22 mouse cellular contexts compared by ENCODE assay signal in genomic region chr1:154292729-154293128, GRCm38 (mm10).
A peak's percentile ranks its signal among the peaks of the same experiment; 100 is the strongest.
DNase-seq lines count a peak whose midpoint lies in the region; ATAC-seq lines count a peak whose summit lies in the region.
"Had no signal": no experiment of that assay in that cellular context is flagged by ENCODE, and none has a peak within 500 bp of the region (broad histone marks: within the 10 kb centered on the region; RNA-seq: fewer than 3 reads in every experiment).

No protein-coding gene starts in this region.

- 0 out of 2 replicates have a peak, but pooled peaks have one; percentile 9 for ATAC-seq in midbrain, embryonic 12.5 days (ENCODE audit: low FRiP score, low read depth)
- ATAC-seq: forebrain, embryonic 15.5 days; hindbrain, postnatal 0 days; intestine, postnatal 0 days; liver, embryonic 12.5 days; Patski had no signal

- H3K4me3 ChIP-seq in midbrain, embryonic 12.5 days: no peak overlapping the region
- no peak overlapping the region for H3K4me3 ChIP-seq in midbrain, embryonic 10.5 days
- H3K4me3 ChIP-seq in embryonic facial prominence, embryonic 10.5 days: no peak overlapping the region
- H3K4me3 ChIP-seq: embryonic facial prominence, embryonic 13.5 days; forebrain, embryonic 15.5 days; heart, embryonic 10.5 days; hindbrain, embryonic 10.5 days; limb, embryonic 12.5 days; liver, embryonic 12.5 days; megakaryocyte, embryonic 14.5 days had no signal

- H3K36me3 ChIP-seq in midbrain, embryonic 12.5 days: no peaks in the 10 kb centered on the region
- H3K36me3 ChIP-seq in midbrain, embryonic 10.5 days: no peaks in the 10 kb centered on the region
- H3K36me3 ChIP-seq in embryonic facial prominence, embryonic 10.5 days (replicated peaks): no peaks in the 10 kb centered on the region
- H3K36me3 ChIP-seq: embryonic facial prominence, embryonic 13.5 days; forebrain, embryonic 15.5 days; heart, embryonic 10.5 days; hindbrain, embryonic 10.5 days; limb, embryonic 12.5 days; liver, embryonic 12.5 days had no signal

- no peak overlapping the region for H3K4me2 ChIP-seq in midbrain, embryonic 12.5 days (replicated peaks)
- H3K4me2 ChIP-seq: embryonic facial prominence, embryonic 13.5 days; forebrain, embryonic 15.5 days; limb, embryonic 12.5 days; liver, embryonic 12.5 days had no signal

- WGBS in midbrain, embryonic 12.5 days: 28% methylated on average over 4 of the region's 4 CpGs
- WGBS in midbrain, embryonic 10.5 days: 62% methylated on average over 4 of the region's 4 CpGs
- WGBS in embryonic facial prominence, embryonic 10.5 days: 64% methylated on average over 4 of the region's 4 CpGs

- H3K27ac ChIP-seq in midbrain, embryonic 12.5 days (replicated peaks): no peak overlapping the region
- H3K27ac ChIP-seq in midbrain, embryonic 10.5 days (replicated peaks): no peak overlapping the region
- no peak overlapping the region for H3K27ac ChIP-seq in embryonic facial prominence, embryonic 10.5 days (replicated peaks)
- H3K27ac ChIP-seq: embryonic facial prominence, embryonic 13.5 days; forebrain, embryonic 15.5 days; heart, embryonic 10.5 days; hindbrain, embryonic 10.5 days; hindbrain, postnatal 0 days; kidney, postnatal 0 days; limb, embryonic 12.5 days; liver, embryonic 12.5 days had no signal

- no peaks in the 10 kb centered on the region for H3K4me1 ChIP-seq in midbrain, embryonic 12.5 days
- 0 out of 2 replicates have a peak, but pooled peaks cover 2% of the 10 kb centered on the region for H3K4me1 ChIP-seq in midbrain, embryonic 10.5 days
- no peaks in the 10 kb centered on the region for H3K4me1 ChIP-seq in embryonic facial prominence, embryonic 10.5 days
- H3K4me1 ChIP-seq: embryonic facial prominence, embryonic 13.5 days; forebrain, embryonic 15.5 days; heart, embryonic 10.5 days; hindbrain, embryonic 10.5 days; limb, embryonic 12.5 days; liver, embryonic 12.5 days; megakaryocyte, embryonic 14.5 days had no signal

- H3K9ac ChIP-seq in midbrain, embryonic 12.5 days (replicated peaks): no peak overlapping the region
- H3K9ac ChIP-seq: embryonic facial prominence, embryonic 13.5 days; forebrain, embryonic 15.5 days; limb, embryonic 12.5 days; liver, embryonic 12.5 days had no signal

- no peaks in the 10 kb centered on the region for H3K27me3 ChIP-seq in midbrain, embryonic 12.5 days
- no peaks in the 10 kb centered on the region for H3K27me3 ChIP-seq in midbrain, embryonic 10.5 days (ENCODE audit: low read depth, poor library complexity, severe bottlenecking)
- no peaks in the 10 kb centered on the region for H3K27me3 ChIP-seq in embryonic facial prominence, embryonic 10.5 days (replicated peaks; ENCODE audit: low read depth, poor library complexity, severe bottlenecking)
- H3K27me3 ChIP-seq: embryonic facial prominence, embryonic 13.5 days; forebrain, embryonic 15.5 days; limb, embryonic 12.5 days; liver, embryonic 12.5 days; megakaryocyte, embryonic 14.5 days had no signal

- H3K9me3 ChIP-seq in midbrain, embryonic 12.5 days: no peaks in the 10 kb centered on the region
- H3K9me3 ChIP-seq in midbrain, embryonic 10.5 days (replicated peaks): no peaks in the 10 kb centered on the region
- no peaks in the 10 kb centered on the region for H3K9me3 ChIP-seq in embryonic facial prominence, embryonic 10.5 days
- H3K9me3 ChIP-seq: embryonic facial prominence, embryonic 13.5 days; forebrain, embryonic 15.5 days; heart, embryonic 10.5 days; hindbrain, embryonic 10.5 days; limb, embryonic 12.5 days; liver, embryonic 12.5 days had no signal

- DNase-seq in layer of hippocampus, adult 11-12 months (ENCODE audit: low spot score): peak; percentile 28
- DNase-seq in layer of hippocampus, postnatal 36 days: no peak
- DNase-seq in midbrain, embryonic 10.5 days (ENCODE audit: low spot score): no peak
- DNase-seq in ES-CJ7 (ENCODE audit: low read depth, low spot score) (peak; percentile 8), ZHBTc4 (ENCODE audit: low read depth, low spot score) (peak; percentile 11)
- DNase-seq in embryonic facial prominence, embryonic 10.5 days (ENCODE audit: low spot score): no peak
- DNase-seq: B cell, adult 2 months; cerebellum, adult 9-11 months; lung, adult 2 months; right cerebral cortex, postnatal 14 days had no signal

Comparison
In these comparisons a context has a peak if more than half of its experiments do, and no peak if none do; other contexts are left out.
1. DNase-seq: peak in layer of hippocampus, adult 11-12 months (single experiment), ES-CJ7 (single experiment) and ZHBTc4 (single experiment); none in layer of hippocampus, postnatal 36 days (0 of 2), midbrain, embryonic 10.5 days (single experiment) and embryonic facial prominence, embryonic 10.5 days (single experiment).